8 mouse cellular contexts compared by ENCODE assay signal in the genomic region with DNA sequence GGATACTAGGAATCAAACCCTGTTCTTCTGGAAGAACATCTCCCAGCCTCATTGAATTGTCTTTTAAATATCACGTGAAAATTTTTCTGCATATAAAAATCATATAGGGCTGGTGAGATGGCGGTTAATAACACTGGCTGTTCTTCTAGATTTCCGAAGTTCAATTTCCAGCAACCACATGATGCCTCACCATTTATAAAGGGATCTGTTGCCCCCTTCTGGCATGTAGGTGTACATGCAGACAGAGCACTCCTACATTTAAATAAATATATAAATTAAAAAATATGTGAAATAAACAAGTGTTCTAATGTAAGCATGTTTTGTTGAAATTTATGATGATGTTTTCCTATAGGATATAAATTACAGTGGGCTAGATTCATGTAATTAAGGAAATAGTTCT.
DNase-seq lines count a peak whose midpoint lies in the region; ATAC-seq and TF ChIP-seq lines count a peak whose summit lies in the region.

No protein-coding gene starts in this region.

- DNase-seq in lung, postnatal 0 days (ENCODE audit: low spot score): peak; percentile 85
- no peak for DNase-seq in lung, postnatal 14 days
- DNase-seq in retina, adult 2 months (ENCODE audit: low read depth, low spot score): peak; percentile 28
- no peak for DNase-seq in frontal cortex, postnatal 25 days (ENCODE audit: low spot score in 2 of 2)
- DNase-seq in adrenal gland, adult 2 months: no peak

- H3K9me3 ChIP-seq in forebrain, embryonic 13.5 days (replicated peaks): no peaks in the 10 kb centered on the region
- H3K9me3 ChIP-seq in forebrain, embryonic 16.5 days (ENCODE audit: control insufficient read depth, low read length): no peaks in the 10 kb centered on the region
- H3K9me3 ChIP-seq in lung, postnatal 0 days (ENCODE audit: low read length): no peaks in the 10 kb centered on the region

- no peak overlapping the region for H3K27ac ChIP-seq in forebrain, embryonic 13.5 days
- H3K27ac ChIP-seq in forebrain, embryonic 16.5 days (ENCODE audit: low read length): no peak overlapping the region
- H3K27ac ChIP-seq in lung, postnatal 0 days (ENCODE audit: low read length): no peak overlapping the region
- H3K27ac ChIP-seq in cortical plate, adult 2 months (ENCODE audit: insufficient read depth, low read length): no peak overlapping the region

- no peaks in the 10 kb centered on the region for H3K4me1 ChIP-seq in forebrain, embryonic 13.5 days
- no peaks in the 10 kb centered on the region for H3K4me1 ChIP-seq in forebrain, embryonic 16.5 days (replicated peaks; ENCODE audit: control insufficient read depth, insufficient read depth, low read length)
- H3K4me1 ChIP-seq in lung, postnatal 0 days (ENCODE audit: insufficient read depth, low read depth, low read length): no peaks in the 10 kb centered on the region
- no peaks in the 10 kb centered on the region for H3K4me1 ChIP-seq in cortical plate, adult 2 months (ENCODE audit: control insufficient read depth, insufficient read depth, low read length)

- TF ChIP-seq POLR2A in cortical plate, adult 2 months (IDR thresholded peaks at IDR 0.05; ENCODE audit: extremely low read depth, insufficient read depth, low read length): no peak

- H3K36me3 ChIP-seq in forebrain, embryonic 13.5 days (ENCODE audit: poor library complexity, severe bottlenecking): peaks cover 25% of the 10 kb centered on the region
- peaks cover 6% of the 10 kb centered on the region for H3K36me3 ChIP-seq in forebrain, embryonic 16.5 days (ENCODE audit: control insufficient read depth, insufficient read depth)
- H3K36me3 ChIP-seq in lung, postnatal 0 days (ENCODE audit: insufficient read depth, low read length): no peaks in the 10 kb centered on the region

- no peak overlapping the region for H3K4me2 ChIP-seq in forebrain, embryonic 13.5 days
- no peak overlapping the region for H3K4me2 ChIP-seq in forebrain, embryonic 16.5 days (ENCODE audit: low read length)
- no peak overlapping the region for H3K4me2 ChIP-seq in lung, postnatal 0 days (replicated peaks; ENCODE audit: low read depth, low read length)

- TF ChIP-seq CTCF in lung, postnatal 0 days (IDR thresholded peaks at IDR 0.05): peak; percentile 74
- TF ChIP-seq CTCF in cortical plate, adult 2 months (IDR thresholded peaks at IDR 0.05; ENCODE audit: extremely low read depth, insufficient read depth, low read length): peak; percentile 29; the same call in 1 of the 2 replicates

- TF ChIP-seq EP300 in lung, postnatal 0 days (IDR thresholded peaks at IDR 0.05): no peak

- ATAC-seq in forebrain, embryonic 13.5 days: peak; percentile 52; the same call in 1 of the 2 replicates
- no peak for ATAC-seq in forebrain, embryonic 16.5 days
- peak; percentile 52 for ATAC-seq in lung, postnatal 0 days

- H3K27me3 ChIP-seq in forebrain, embryonic 13.5 days: no peaks in the 10 kb centered on the region
- no peaks in the 10 kb centered on the region for H3K27me3 ChIP-seq in forebrain, embryonic 16.5 days (replicated peaks; ENCODE audit: control insufficient read depth, insufficient read depth, low read length)
- H3K27me3 ChIP-seq in lung, postnatal 0 days (replicated peaks; ENCODE audit: insufficient read depth, low read length): no peaks in the 10 kb centered on the region

- H3K4me3 ChIP-seq in forebrain, embryonic 13.5 days: no peak overlapping the region
- no peak overlapping the region for H3K4me3 ChIP-seq in forebrain, embryonic 16.5 days (replicated peaks; ENCODE audit: low read length)
- H3K4me3 ChIP-seq in lung, postnatal 0 days (ENCODE audit: low read depth, low read length): no peak overlapping the region
- H3K4me3 ChIP-seq in cortical plate, adult 2 months (ENCODE audit: insufficient read depth, low read length): no peak overlapping the region

- no peak overlapping the region for H3K9ac ChIP-seq in forebrain, embryonic 13.5 days
- no peak overlapping the region for H3K9ac ChIP-seq in forebrain, embryonic 16.5 days (replicated peaks; ENCODE audit: low read depth, low read length)
- H3K9ac ChIP-seq in lung, postnatal 0 days (replicated peaks; ENCODE audit: low read depth): no peak overlapping the region

- 36% methylated on average over 3 of the region's 3 CpGs for WGBS in forebrain, embryonic 13.5 days
- 34% methylated on average over 3 of the region's 3 CpGs for WGBS in forebrain, embryonic 16.5 days
- WGBS in lung, postnatal 0 days: 29% methylated on average over 3 of the region's 3 CpGs

Comparison
In these comparisons a context has a peak if more than half of its experiments do, and no peak if none do; other contexts are left out.
1. DNase-seq: peak in lung, postnatal 0 days (single experiment) and retina, adult 2 months (single experiment); none in lung, postnatal 14 days (single experiment), frontal cortex, postnatal 25 days (0 of 2) and adrenal gland, adult 2 months (single experiment).